Mouse (Mus musculus) MEL (cell line): ENCODE measurements at regions not wholly inside any gene's neighbourhood (a gene's known extent, or its start where the extent isn't known, plus 50 kb on each side); places are given as distances from the start of the nearest gene placed in this dataset.

ENCODE experiments used
- DNase-seq: peaks from one replicate; pipeline ENCODE4 v3.0.0; 2011; ENCODE audit warnings: low read depth, low spot score
- H3K27ac ChIP-seq: 2 replicates; pipeline ENCODE4 v1.5.1; 2012; ENCODE audit warnings: low read depth, mild to moderate bottlenecking, control low read depth, low read length, moderate library complexity; ENCODE audit not compliant: control insufficient read depth
- H3K27me3 ChIP-seq, 2 experiments: fragments of 150-350 bp in 1 of 2; sonication (generic) in 1 of 2; 2 replicates each; pipeline ENCODE4 v1.6.1; 2012; ENCODE audit warnings: low read length in 2 of 2, mild to moderate bottlenecking in 2 of 2, improper control_type of control experiment in 1 of 2, moderate library complexity in 1 of 2; ENCODE audit not compliant: insufficient read depth in 2 of 2, control insufficient read depth in 1 of 2
- H3K36me3 ChIP-seq, 2 experiments: 2 replicates each; pipeline ENCODE4 v1.6.1; 2012 to 2014; ENCODE audit warnings: low read length in 2 of 2, improper control_type of control experiment in 1 of 2, inconsistent platforms in 1 of 2, mild to moderate bottlenecking in 1 of 2; ENCODE audit not compliant: insufficient read depth in 2 of 2, control insufficient read depth in 1 of 2
- H3K4me1 ChIP-seq, 2 experiments: fragments of 150-350 bp in 1 of 2; sonication (generic) in 1 of 2; 2 replicates each; pipeline ENCODE4 v1.6.1; 2012; ENCODE audit warnings: low read length in 2 of 2, improper control_type of control experiment in 1 of 2, mild to moderate bottlenecking in 1 of 2; ENCODE audit not compliant: insufficient read depth in 2 of 2, control insufficient read depth in 1 of 2
- H3K4me3 ChIP-seq, 2 experiments: fragments of 150-350 bp in 1 of 2; sonication (generic) in 1 of 2; 2 replicates each; pipeline ENCODE4 v1.5.1; 2012; ENCODE audit warnings: low read depth in 2 of 2, low read length in 2 of 2, mild to moderate bottlenecking in 2 of 2, moderate library complexity in 2 of 2, control low read depth in 1 of 2, improper control_type of control experiment in 1 of 2; ENCODE audit not compliant: control insufficient read depth in 1 of 2, insufficient read depth in 1 of 2
- H3K79me2 ChIP-seq: 2 replicates; pipeline ENCODE4 v1.6.1; 2012; ENCODE audit warnings: mild to moderate bottlenecking, low read length, moderate library complexity; ENCODE audit not compliant: control insufficient read depth, poor library complexity, insufficient read depth
- H3K9ac ChIP-seq: 2 replicates; pipeline ENCODE4 v1.6.1; 2012; ENCODE audit warnings: low read depth, mild to moderate bottlenecking, control low read depth, low read length, moderate library complexity; ENCODE audit not compliant: control insufficient read depth, poor library complexity, severe bottlenecking
- H3K9me3 ChIP-seq: fragments of 150-350 bp; sonication (generic); replicated peaks from 2 replicates; pipeline ENCODE4 v1.6.1; 2012; ENCODE audit warnings: mild to moderate bottlenecking, low read length, improper control_type of control experiment, moderate library complexity; ENCODE audit not compliant: insufficient read depth
- CTCF ChIP-seq, 3 experiments: IDR thresholded peaks in 2 of 3; conservative IDR thresholded peaks in 1 of 3; 2 replicates each; pipeline ENCODE4 v1.5.1; 2011 to 2012; ENCODE audit warnings: low read length in 3 of 3, low read depth in 2 of 3, mild to moderate bottlenecking in 2 of 3, improper control_type of control experiment in 1 of 3, inconsistent platforms in 1 of 3, mixed read lengths in 1 of 3, moderate library complexity in 1 of 3; ENCODE audit not compliant: control insufficient read depth in 1 of 3, insufficient read depth in 1 of 3, poor library complexity in 1 of 3, severe bottlenecking in 1 of 3
- E2F4 ChIP-seq: IDR thresholded peaks from 2 replicates; pipeline ENCODE4 v1.6.1; 2011; ENCODE audit warnings: low read depth, low read length, improper control_type of control experiment, borderline replicate concordance
- ELF1 ChIP-seq: IDR thresholded peaks from 2 replicates; pipeline ENCODE4 v1.6.1; 2014; ENCODE audit warnings: low read depth, mild to moderate bottlenecking, inconsistent platforms, low read length, improper control_type of control experiment, moderate library complexity
- ETS1 ChIP-seq: IDR thresholded peaks from 2 replicates; pipeline ENCODE4 v1.6.1; 2012; ENCODE audit warnings: low read depth, mild to moderate bottlenecking, inconsistent platforms, low read length, improper control_type of control experiment, moderate library complexity
- GABPA ChIP-seq: IDR thresholded peaks from 2 replicates; pipeline ENCODE4 v1.6.1; 2012; ENCODE audit warnings: low read depth, mild to moderate bottlenecking, inconsistent platforms, low read length, improper control_type of control experiment, moderate library complexity
- GATA1 ChIP-seq: IDR thresholded peaks from 2 replicates; pipeline ENCODE4 v1.6.1; 2011; ENCODE audit warnings: low read depth, low read length, improper control_type of control experiment
- HCFC1 ChIP-seq: IDR thresholded peaks from 2 replicates; pipeline ENCODE4 v1.6.1; 2012; ENCODE audit warnings: low read depth, mild to moderate bottlenecking, inconsistent platforms, low read length, improper control_type of control experiment, moderate library complexity
- JUND ChIP-seq: IDR thresholded peaks from 2 replicates; pipeline ENCODE4 v1.6.1; 2011; ENCODE audit warnings: low read depth, mild to moderate bottlenecking, improper control_type of control experiment, low read length
- KAT2A ChIP-seq: conservative IDR thresholded peaks from 2 replicates; pipeline ENCODE4 v1.6.1; 2012; ENCODE audit warnings: low read depth, low read length, improper control_type of control experiment, inconsistent platforms
- MAFK ChIP-seq: IDR thresholded peaks from 2 replicates; pipeline ENCODE4 v1.6.1; 2011; ENCODE audit warnings: low read depth, mild to moderate bottlenecking, low read length, improper control_type of control experiment, borderline replicate concordance
- MAX ChIP-seq: IDR thresholded peaks from 2 replicates; pipeline ENCODE4 v1.6.1; 2011; ENCODE audit warnings: low read length, improper control_type of control experiment
- MAZ ChIP-seq: IDR thresholded peaks from 2 replicates; pipeline ENCODE4 v1.6.1; 2012; ENCODE audit warnings: low read depth, mild to moderate bottlenecking, inconsistent platforms, low read length, improper control_type of control experiment
- MYB ChIP-seq: IDR thresholded peaks from 2 replicates; pipeline ENCODE4 v1.6.1; 2011; ENCODE audit warnings: mild to moderate bottlenecking, low read depth, low read length, improper control_type of control experiment
- NELFE ChIP-seq: IDR thresholded peaks from 2 replicates; pipeline ENCODE4 v1.6.1; 2011; ENCODE audit warnings: low read depth, low read length, improper control_type of control experiment
- NRF1 ChIP-seq: IDR thresholded peaks from 2 replicates; pipeline ENCODE4 v1.6.1; 2014; ENCODE audit warnings: low read depth, mild to moderate bottlenecking, inconsistent platforms, low read length, improper control_type of control experiment, moderate library complexity; ENCODE audit not compliant: poor library complexity, insufficient read depth, severe bottlenecking
- POLR2A ChIP-seq, 2 experiments: IDR thresholded peaks; 2 replicates each; pipeline ENCODE4 v1.6.1; 2011 to 2012; ENCODE audit warnings: low read length in 2 of 2, mild to moderate bottlenecking in 2 of 2, control low read depth in 1 of 2, improper control_type of control experiment in 1 of 2, low read depth in 1 of 2, moderate library complexity in 1 of 2; ENCODE audit not compliant: control insufficient read depth in 1 of 2, insufficient read depth in 1 of 2, poor library complexity in 1 of 2
- POLR2AphosphoS2 ChIP-seq: IDR thresholded peaks from 2 replicates; pipeline ENCODE4 v1.6.1; 2011; ENCODE audit warnings: low read length, improper control_type of control experiment
- POLR2AphosphoS5 ChIP-seq: IDR thresholded peaks from 2 replicates; pipeline ENCODE4 v1.6.1; 2012; ENCODE audit warnings: low read depth, borderline replicate concordance, mild to moderate bottlenecking, inconsistent platforms, low read length, moderate library complexity, mixed read lengths
- RAD21 ChIP-seq: IDR thresholded peaks from 2 replicates; pipeline ENCODE4 v1.6.1; 2011; ENCODE audit warnings: mild to moderate bottlenecking, low read depth, low read length, improper control_type of control experiment
- RCOR1 ChIP-seq: IDR thresholded peaks from 2 replicates; pipeline ENCODE4 v1.6.1; 2012; ENCODE audit warnings: low read depth, mild to moderate bottlenecking, inconsistent platforms, low read length, improper control_type of control experiment
- SIN3A ChIP-seq: IDR thresholded peaks from 2 replicates; pipeline ENCODE4 v1.6.1; 2012; ENCODE audit warnings: low read length, improper control_type of control experiment, inconsistent platforms
- TAL1 ChIP-seq: IDR thresholded peaks from 2 replicates; pipeline ENCODE4 v1.6.1; 2012; ENCODE audit warnings: mild to moderate bottlenecking, inconsistent platforms, low read length, moderate library complexity, mixed read lengths
- UBTF ChIP-seq: IDR thresholded peaks from 2 replicates; pipeline ENCODE4 v1.6.1; 2012; ENCODE audit warnings: low read depth, mild to moderate bottlenecking, inconsistent platforms, low read length, improper control_type of control experiment, moderate library complexity, borderline replicate concordance; ENCODE audit not compliant: insufficient read depth
- USF1 ChIP-seq: IDR thresholded peaks from 2 replicates; pipeline ENCODE4 v1.6.1; 2014; ENCODE audit warnings: low read depth, mild to moderate bottlenecking, inconsistent platforms, low read length, improper control_type of control experiment, moderate library complexity
- ZC3H11A ChIP-seq: IDR thresholded peaks from 2 replicates; pipeline ENCODE4 v1.6.1; 2012; ENCODE audit warnings: low read depth, mild to moderate bottlenecking, inconsistent platforms, low read length, improper control_type of control experiment
- ZMIZ1 ChIP-seq: IDR thresholded peaks from 2 replicates; pipeline ENCODE4 v1.6.1; 2012; ENCODE audit warnings: low read depth, mild to moderate bottlenecking, inconsistent platforms, low read length, improper control_type of control experiment, moderate library complexity
- ZNF384 ChIP-seq: IDR thresholded peaks from 2 replicates; pipeline ENCODE4 v1.6.1; 2012; ENCODE audit warnings: low read depth, mild to moderate bottlenecking, inconsistent platforms, low read length, improper control_type of control experiment

DNA sequence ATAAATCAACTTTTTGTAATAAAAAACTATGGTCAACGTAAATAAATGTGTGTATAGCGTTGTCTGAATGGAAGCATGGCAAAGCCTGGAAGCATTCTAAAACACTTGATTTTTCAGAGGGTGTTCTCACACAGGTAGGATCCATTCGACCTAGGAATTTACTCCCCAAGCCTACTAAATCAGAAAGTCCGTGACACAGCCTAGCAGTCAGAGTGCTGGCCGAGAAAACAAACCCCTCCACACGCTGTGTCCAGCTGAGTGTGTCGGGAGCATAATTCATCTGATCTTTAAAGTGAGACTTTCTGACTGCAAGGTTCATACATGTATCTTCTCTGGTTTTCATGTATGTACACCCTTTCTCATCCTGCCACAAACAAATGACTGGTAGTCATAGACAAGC, 58.8 kb upstream of the Sfrp2 start:
- no peaks in the 10 kb centered on the region for H3K36me3 ChIP-seq
- DNase-seq, result no peak
- no peak overlapping the region for H3K27ac ChIP-seq
- no peaks in the 10 kb centered on the region for H3K4me1 ChIP-seq
- no peaks in the 10 kb centered on the region for H3K79me2 ChIP-seq
- TF ChIP-seq MAFK (no peak), E2F4 (no peak), NRF1 (no peak)
- H3K9me3 ChIP-seq, result no peaks in the 10 kb centered on the region
- no peaks in the 10 kb centered on the region for H3K27me3 ChIP-seq
- no peak overlapping the region for H3K9ac ChIP-seq
- H3K4me3 ChIP-seq, result no peak overlapping the region

- no peaks in the 10 kb centered on the region for H3K4me1 ChIP-seq
- no peak overlapping the region for H3K4me3 ChIP-seq
- no peak overlapping the region for H3K27ac ChIP-seq
- H3K27me3 ChIP-seq, result no peaks in the 10 kb centered on the region
- no peaks in the 10 kb centered on the region for H3K79me2 ChIP-seq
- H3K36me3 ChIP-seq, result no peaks in the 10 kb centered on the region
- no peaks in the 10 kb centered on the region for H3K9me3 ChIP-seq
- H3K9ac ChIP-seq, result no peak overlapping the region
- no peak for DNase-seq
- TF ChIP-seq POLR2A (IDR thresholded peaks at IDR 0.05; ENCODE audit: control insufficient read depth in 1 of 2, insufficient read depth in 1 of 2, low read depth in 1 of 2, low read length in 2 of 2, poor library complexity in 1 of 2) (no peak), CTCF (IDR thresholded peaks at IDR 0.05 in 2 of 3, conservative IDR thresholded peaks at IDR 0.05 in 1 of 3; ENCODE audit: control insufficient read depth in 1 of 3, insufficient read depth in 1 of 3, low read depth in 2 of 3, low read length in 3 of 3, poor library complexity in 1 of 3, severe bottlenecking in 1 of 3) (no peak), RCOR1 (no peak), ZNF384 (no peak), GATA1 (no peak), MAZ (no peak), UBTF (no peak), MYB (no peak), POLR2AphosphoS2 (no peak), JUND (no peak), ELF1 (no peak), ZMIZ1 (no peak), ZC3H11A (no peak), USF1 (no peak)
These were observed 57.1 kb upstream of the Sfrp2 start for GRCm38 (mm10) chr3:83708973-83709372.

DNA sequence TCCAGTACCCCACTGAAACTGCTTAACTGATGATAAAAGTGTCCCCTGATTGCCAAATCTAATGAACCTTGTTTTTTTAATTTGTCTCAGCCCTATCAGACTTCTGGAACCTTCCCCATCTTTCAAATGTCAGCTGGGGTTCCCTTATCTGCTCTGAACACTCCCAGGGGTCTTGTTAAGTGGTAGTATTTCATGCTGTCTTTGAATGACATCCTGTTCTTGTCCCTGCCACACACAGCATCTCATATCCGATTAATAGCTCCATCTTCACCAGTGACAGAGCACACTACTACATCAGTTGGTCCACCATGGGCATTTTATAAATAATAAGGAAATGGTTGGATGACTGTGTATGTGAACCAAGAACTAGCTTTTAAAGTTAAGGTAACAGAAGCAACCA, 56.6 kb upstream of the Sfrp2 start:
- Histone ChIP-seq H3K9ac (no peak overlapping the region), H3K4me1 (no peaks in the 10 kb centered on the region), H3K36me3 (no peaks in the 10 kb centered on the region), H3K27me3 (no peaks in the 10 kb centered on the region)
- DNase-seq, result no peak
- no peak for TF ChIP-seq POLR2AphosphoS5
- TF ChIP-seq POLR2A (IDR thresholded peaks at IDR 0.05; ENCODE audit: control insufficient read depth in 1 of 2, insufficient read depth in 1 of 2, low read depth in 1 of 2, low read length in 2 of 2, poor library complexity in 1 of 2), result no peak
- no peak for TF ChIP-seq TAL1
- TF ChIP-seq SIN3A, result no peak
- no peak for TF ChIP-seq JUND
- TF ChIP-seq MAX, result no peak
- no peak for TF ChIP-seq UBTF
- no peak for TF ChIP-seq GATA1
- TF ChIP-seq MYB, result no peak
- TF ChIP-seq GABPA, result no peak
- TF ChIP-seq ETS1, result no peak
- TF ChIP-seq KAT2A, result no peak
- no peak for TF ChIP-seq POLR2AphosphoS2
- TF ChIP-seq HCFC1, result no peak
- no peak for TF ChIP-seq NELFE
- TF ChIP-seq RAD21, result no peak
- TF ChIP-seq NRF1, result no peak
- TF ChIP-seq, all 39 proteins: peak for 0
- no peaks in the 10 kb centered on the region for H3K9me3 ChIP-seq
- no peak overlapping the region for H3K27ac ChIP-seq
- H3K4me3 ChIP-seq, result no peak overlapping the region
- H3K79me2 ChIP-seq, result no peaks in the 10 kb centered on the region
